Mouse (Mus musculus) CH12.LX (cell line): Measurements from ENCODE around the gene Gm20481. TPM values are rescaled to one million over a fixed set of nuclear protein-coding genes. Genes with fewer than 3 reads are reported as not detected.
"Not testable (repeated sequence)": the region's sequence is repeated elsewhere in the genome, so short reads cannot be mapped to it uniquely, and the experiment has no call there.

Experiments used
- DNase-seq: peaks from one replicate; pipeline ENCODE4 v3.0.0-alpha.2; 2013; ENCODE audit errors: extremely low read depth
- H3K27ac ChIP-seq: 2 replicates; pipeline ENCODE4 v1.5.1; 2012; ENCODE audit warnings: low read depth, mild to moderate bottlenecking, control low read depth, moderate library complexity; ENCODE audit not compliant: insufficient read depth
- H3K27me3 ChIP-seq: replicated peaks from 2 replicates; pipeline ENCODE3; 2012; ENCODE audit warnings: inconsistent platforms
- H3K36me3 ChIP-seq, 2 experiments: replicated peaks in 1 of 2; 2 replicates each; pipeline versions ENCODE3 to v1.6.1; 2012; ENCODE audit warnings: inconsistent platforms in 1 of 2, low read length in 1 of 2, mild to moderate bottlenecking in 1 of 2, mixed read lengths in 1 of 2, moderate library complexity in 1 of 2; ENCODE audit not compliant: control insufficient read depth in 1 of 2, insufficient read depth in 1 of 2
- H3K4me1 ChIP-seq, 2 experiments: 2 replicates each; pipeline ENCODE4 v1.6.1; 2012; ENCODE audit warnings: inconsistent platforms in 1 of 2, moderate library complexity in 1 of 2; ENCODE audit not compliant: insufficient read depth in 2 of 2, control insufficient read depth in 1 of 2
- H3K4me2 ChIP-seq: 2 replicates; pipeline ENCODE4 v1.6.1; 2012; ENCODE audit warnings: low read depth, mild to moderate bottlenecking, control low read depth; ENCODE audit not compliant: poor library complexity, insufficient read depth, severe bottlenecking
- H3K4me3 ChIP-seq, 3 experiments: fragments of 150-350 bp in 1 of 3; sonication (generic) in 1 of 3; replicated peaks in 1 of 3; 2 replicates each; pipeline versions ENCODE3 to v1.5.1; 2011 to 2012; ENCODE audit warnings: low read depth in 2 of 3, low read length in 2 of 3, mild to moderate bottlenecking in 2 of 3, moderate library complexity in 2 of 3, control low read depth in 1 of 3, improper control_type of control experiment in 1 of 3, inconsistent platforms in 1 of 3, mixed read lengths in 1 of 3; ENCODE audit not compliant: poor library complexity in 1 of 3
- H3K79me2 ChIP-seq: replicated peaks from 2 replicates; pipeline ENCODE4 v1.6.1; 2012; ENCODE audit warnings: mild to moderate bottlenecking, moderate library complexity; ENCODE audit not compliant: control insufficient read depth, poor library complexity, insufficient read depth, severe bottlenecking; ENCODE audit errors: extremely low read depth
- H3K9ac ChIP-seq: 2 replicates; pipeline ENCODE4 v1.6.1; 2012; ENCODE audit warnings: low read depth, mild to moderate bottlenecking, control low read depth, moderate library complexity; ENCODE audit not compliant: insufficient read depth
- H3K9me3 ChIP-seq: replicated peaks from 2 replicates; pipeline ENCODE3; 2012; ENCODE audit warnings: low read length, inconsistent platforms, mixed read lengths
- CHD1 ChIP-seq: IDR thresholded peaks from 2 replicates; pipeline ENCODE4 v1.6.1; 2012; ENCODE audit warnings: low read depth, low read length, improper control_type of control experiment, inconsistent platforms
- CTCF ChIP-seq, 2 experiments: IDR thresholded peaks in 1 of 2; conservative IDR thresholded peaks in 1 of 2; 2 replicates each; pipeline ENCODE4 v1.5.1; 2011 to 2012; ENCODE audit warnings: low read depth in 2 of 2, low read length in 2 of 2, improper control_type of control experiment in 1 of 2, inconsistent platforms in 1 of 2, mild to moderate bottlenecking in 1 of 2, moderate library complexity in 1 of 2
- ELF1 ChIP-seq: IDR thresholded peaks from 2 replicates; pipeline ENCODE4 v1.6.1; 2014; ENCODE audit warnings: low read depth, mild to moderate bottlenecking, inconsistent platforms, low read length, improper control_type of control experiment
- EP300 ChIP-seq: IDR thresholded peaks from 2 replicates; pipeline ENCODE4 v1.6.1; 2011; ENCODE audit warnings: low read length, improper control_type of control experiment
- ETS1 ChIP-seq: conservative IDR thresholded peaks from 2 replicates; pipeline ENCODE4 v1.6.1; 2012; ENCODE audit warnings: low read depth, mild to moderate bottlenecking, inconsistent platforms, low read length, improper control_type of control experiment, moderate library complexity
- JUND ChIP-seq: conservative IDR thresholded peaks from 2 replicates; pipeline ENCODE4 v1.6.1; 2011; ENCODE audit warnings: low read depth, low read length, improper control_type of control experiment
- NELFE ChIP-seq: IDR thresholded peaks from 2 replicates; pipeline ENCODE4 v1.6.1; 2011; ENCODE audit warnings: low read depth, low read length, improper control_type of control experiment
- PAX5 ChIP-seq: IDR thresholded peaks from 2 replicates; pipeline ENCODE4 v1.6.1; 2012; ENCODE audit warnings: low read length, inconsistent platforms, mixed read lengths
- POLR2A ChIP-seq: IDR thresholded peaks from 2 replicates; pipeline ENCODE4 v1.6.1; 2011; ENCODE audit warnings: low read depth, mild to moderate bottlenecking, improper control_type of control experiment, low read length
- RAD21 ChIP-seq: IDR thresholded peaks from 2 replicates; pipeline ENCODE4 v1.6.1; 2011; ENCODE audit warnings: low read depth, mild to moderate bottlenecking, low read length, improper control_type of control experiment, moderate library complexity
- SIN3A ChIP-seq: IDR thresholded peaks from 2 replicates; pipeline ENCODE4 v1.6.1; 2012; ENCODE audit warnings: low read length, improper control_type of control experiment, inconsistent platforms
- SMC3 ChIP-seq: IDR thresholded peaks from 2 replicates; pipeline ENCODE4 v1.6.1; 2011; ENCODE audit warnings: low read depth, low read length, improper control_type of control experiment
- USF2 ChIP-seq: conservative IDR thresholded peaks from 2 replicates; pipeline ENCODE4 v1.6.1; 2011; ENCODE audit warnings: low read depth, low read length, improper control_type of control experiment
- ZKSCAN1 ChIP-seq: IDR thresholded peaks from 2 replicates; pipeline ENCODE4 v1.6.1; 2012; ENCODE audit warnings: low read depth, inconsistent platforms, low read length, improper control_type of control experiment, borderline replicate concordance
- ZMIZ1 ChIP-seq: IDR thresholded peaks from 2 replicates; pipeline ENCODE4 v1.6.1; 2012; ENCODE audit warnings: low read depth, mild to moderate bottlenecking, inconsistent platforms, low read length, improper control_type of control experiment
- ZNF384 ChIP-seq: IDR thresholded peaks from 2 replicates; pipeline ENCODE4 v1.6.1; 2012; ENCODE audit warnings: low read depth, low read length, improper control_type of control experiment, inconsistent platforms
- dilution Hi-C: fragments of 300-500 bp; cut with MboI; formaldehyde crosslinking; loops from 2 replicates; pipeline ENCODE4 v1.14.3; 2020; ENCODE audit warnings: low sequenced_read_pairs; ENCODE audit not compliant: extremely low pct_unique_long_range_greater_than_20kb, extremely low pct_ligation_motif_present
- in situ Hi-C: fragments of 300-500 bp; cut with MboI; formaldehyde crosslinking; loops from 3 replicates; pipeline ENCODE4 v1.14.3; 2019; ENCODE audit warnings: low sequenced_read_pairs, low pct_ligation_motif_present, low pct_unique_long_range_greater_than_20kb, mixed read lengths
- polyA plus RNA-seq: library from polyadenylated mRNA; unstranded; fragments of >175 nt; gene quantifications from 2 replicates; pipeline ENCODE4 v1.2.1, GENCODE M21; 2012; ENCODE audit warnings: low read depth; ENCODE audit not compliant: insufficient read length
- total RNA-seq, 2 experiments: library from RNA; depleted of rRNA; stranded (reverse); fragments of 300-350 nt in 1 of 2; fragments of >200 nt in 1 of 2; gene quantifications; 2 replicates each; pipeline ENCODE4 v1.2.3; 2012 to 2014

Gene Gm20481
- total and polyA plus RNA-seq, 3 experiments, result not detected

DNA sequence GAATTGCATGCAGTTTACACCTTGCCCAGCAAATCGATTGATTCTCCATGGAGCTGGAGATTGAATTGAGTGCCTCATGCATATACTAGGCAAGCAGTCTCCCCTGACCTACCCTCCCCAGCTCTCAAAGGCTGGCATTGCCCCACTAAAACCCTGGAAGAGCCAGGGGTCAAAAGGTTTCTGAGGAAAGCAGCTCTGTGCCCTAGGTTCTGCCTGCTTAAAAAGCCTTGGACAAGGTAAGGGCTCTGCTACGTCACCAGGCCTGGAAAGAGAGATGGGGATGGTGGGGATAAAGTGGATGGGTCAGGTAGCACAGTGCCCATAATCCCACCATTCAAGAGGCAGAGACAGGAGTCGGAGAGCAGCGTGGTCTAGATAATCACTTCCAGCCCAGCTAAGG is 14.9 kb upstream of the Gm20481 start:
- in situ Hi-C loops, result no loop called here
- Histone ChIP-seq H3K9me3 (peaks cover 2% of the 10 kb centered on the region), H3K79me2 (peaks cover 19% of the 10 kb centered on the region), H3K36me3 (peaks cover 10 to 20% of the 10 kb centered on the region in 2 experiments), H3K27ac (no peak overlapping the region), H3K27me3 (no peaks in the 10 kb centered on the region), H3K4me1 (peaks cover 6 to 17% of the 10 kb centered on the region in 2 experiments; a peak in 3 of 4 replicates), H3K4me2 (no peak overlapping the region), H3K4me3 (no peak overlapping the region), H3K9ac (no peak overlapping the region)
- TF ChIP-seq NELFE (no peak), USF2 (no peak), POLR2A (no peak), ZNF384 (no peak), JUND (no peak), ELF1 (no peak), ZMIZ1 (no peak), CHD1 (no peak), RAD21 (no peak), PAX5 (no peak), ETS1 (no peak), EP300 (no peak), SIN3A (no peak), CTCF (conservative IDR thresholded peaks at IDR 0.05 in 1 of 2, IDR thresholded peaks at IDR 0.05 in 1 of 2; ENCODE audit: low read depth in 2 of 2, low read length in 2 of 2) (no peak)
- DNase-seq, result no peak
- dilution Hi-C loops, result no loop called here

DNA sequence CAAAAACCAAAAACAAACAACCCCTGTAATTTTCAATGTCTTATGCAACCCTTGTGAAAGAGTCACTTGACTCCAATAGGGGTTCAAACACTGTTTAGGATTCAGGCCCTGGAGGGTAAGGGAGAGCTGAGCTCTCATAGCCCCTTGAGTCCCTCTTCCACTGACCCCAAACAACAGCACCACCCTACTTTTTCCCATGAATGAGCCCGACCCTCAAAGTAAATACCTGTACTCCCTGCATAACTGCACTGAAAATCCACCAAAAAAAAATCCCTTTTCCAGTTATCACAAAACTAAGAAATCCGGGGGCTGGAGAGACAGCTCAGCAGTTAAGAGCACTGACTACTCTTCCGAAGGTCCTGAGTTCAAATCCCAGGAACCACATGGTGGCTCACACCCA is 13.8 kb upstream of the Gm20481 start:
- peaks cover 0 to 17% of the 10 kb centered on the region in 2 experiments; a peak in 2 of 4 replicates for H3K4me1 ChIP-seq
- no peak overlapping the region for H3K4me3 ChIP-seq
- no peaks in the 10 kb centered on the region for H3K27me3 ChIP-seq
- dilution Hi-C loops (no loop called here), in situ Hi-C loops (no loop called here)
- no peak overlapping the region for H3K27ac ChIP-seq
- no peak for DNase-seq
- peaks cover 2% of the 10 kb centered on the region for H3K9me3 ChIP-seq
- H3K9ac ChIP-seq, result no peak overlapping the region
- peaks cover under 1 to 9% of the 10 kb centered on the region in 2 experiments for H3K36me3 ChIP-seq
- TF ChIP-seq USF2, result no peak
- H3K79me2 ChIP-seq, result peaks cover 13% of the 10 kb centered on the region
- no peak overlapping the region for H3K4me2 ChIP-seq

DNA sequence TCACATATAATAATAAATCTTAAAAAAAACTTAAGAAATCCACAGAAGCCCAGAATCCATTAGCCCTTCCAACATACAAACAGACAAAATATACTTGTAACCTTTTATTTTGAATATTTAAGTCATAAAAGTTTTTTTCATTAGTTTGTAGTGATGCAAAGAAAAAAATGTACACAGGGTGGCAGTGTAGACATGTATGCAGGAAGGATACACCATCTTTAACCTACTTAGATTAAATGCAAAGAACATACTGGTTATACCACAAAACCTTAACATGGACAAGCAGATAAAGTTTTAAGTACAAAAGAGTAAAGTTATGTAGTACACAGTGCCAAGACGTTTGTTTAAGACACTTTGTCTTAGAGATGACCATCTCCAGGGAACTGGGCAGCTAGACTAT is 13.4 kb upstream of the Gm20481 start:
- no peaks in the 10 kb centered on the region for H3K27me3 ChIP-seq
- H3K4me3 ChIP-seq, result no peak overlapping the region
- peaks cover 8% of the 10 kb centered on the region for H3K79me2 ChIP-seq
- H3K27ac ChIP-seq, result no peak overlapping the region
- peaks cover 0 to 6% of the 10 kb centered on the region in 2 experiments for H3K36me3 ChIP-seq
- DNase-seq, result peak; percentile 10
- TF ChIP-seq RAD21 (peak; percentile 74), CTCF (conservative IDR thresholded peaks at IDR 0.05 in 1 of 2, IDR thresholded peaks at IDR 0.05 in 1 of 2; ENCODE audit: low read depth in 2 of 2, low read length in 2 of 2) (peak in 1 of 2 experiments; percentile 67; a peak in 2 of 4 replicates), ZNF384 (peak; percentile 57; the same call in 1 of the 2 replicates), CHD1 (no peak), ZKSCAN1 (no peak), SMC3 (peak; percentile 59)
- H3K9me3 ChIP-seq, result peaks cover 2% of the 10 kb centered on the region
- peaks cover 0 to 22% of the 10 kb centered on the region in 2 experiments; a peak in 2 of 4 replicates for H3K4me1 ChIP-seq
- in situ Hi-C loops, result no loop called here
- H3K9ac ChIP-seq, result no peak overlapping the region
- dilution Hi-C loops, result no loop called here
- H3K4me2 ChIP-seq, result no peak overlapping the region

DNA sequence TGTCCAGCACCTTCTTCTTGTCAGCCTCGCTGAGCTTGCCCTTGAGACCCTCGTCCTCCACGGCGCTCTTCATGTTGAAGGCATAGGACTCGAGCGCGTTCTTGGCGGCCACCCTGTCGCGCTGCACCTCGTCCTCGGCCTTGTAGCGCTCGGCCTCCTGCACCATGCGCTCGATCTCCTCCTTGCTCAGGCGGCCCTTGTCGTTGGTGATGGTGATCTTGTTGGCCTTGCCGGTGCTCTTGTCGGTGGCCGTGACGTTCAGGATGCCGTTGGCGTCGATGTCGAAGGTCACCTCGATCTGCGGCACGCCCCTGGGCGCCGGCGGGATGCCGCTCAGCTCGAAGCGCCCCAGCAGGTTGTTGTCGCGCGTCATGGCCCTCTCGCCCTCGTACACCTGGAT is 12.4 kb upstream of the Gm20481 start:
- not testable (repeated sequence) for H3K4me3 ChIP-seq

More for the DNA sequence above, 12.4 kb upstream of the Gm20481 start:
- dilution Hi-C loops, H3K27ac ChIP-seq, in situ Hi-C loops, H3K27me3 ChIP-seq, DNase-seq, H3K36me3 ChIP-seq, H3K79me2 ChIP-seq, H3K9ac ChIP-seq, H3K9me3 ChIP-seq, H3K4me2 ChIP-seq: not testable (repeated sequence)
- peaks cover 0 to 30% of the 10 kb centered on the region in 2 experiments; a peak in 2 of 4 replicates for H3K4me1 ChIP-seq
